Mouse (Mus musculus): ENCODE measurements around the gene Tmem156. TPM values are rescaled to one million over a fixed set of nuclear protein-coding genes. Genes with fewer than 3 reads are reported as not detected.
A peak's percentile ranks its signal among the peaks of the same experiment; 100 is the strongest.
"Not testable (repeated sequence)": the region's sequence is repeated elsewhere in the genome, so short reads cannot be mapped to it uniquely, and the experiment has no call there.

Tmem156 gene
- total and polyA plus RNA-seq, 3 experiments = 2.6 to 4.1 TPM; not detected in 1

DNA sequence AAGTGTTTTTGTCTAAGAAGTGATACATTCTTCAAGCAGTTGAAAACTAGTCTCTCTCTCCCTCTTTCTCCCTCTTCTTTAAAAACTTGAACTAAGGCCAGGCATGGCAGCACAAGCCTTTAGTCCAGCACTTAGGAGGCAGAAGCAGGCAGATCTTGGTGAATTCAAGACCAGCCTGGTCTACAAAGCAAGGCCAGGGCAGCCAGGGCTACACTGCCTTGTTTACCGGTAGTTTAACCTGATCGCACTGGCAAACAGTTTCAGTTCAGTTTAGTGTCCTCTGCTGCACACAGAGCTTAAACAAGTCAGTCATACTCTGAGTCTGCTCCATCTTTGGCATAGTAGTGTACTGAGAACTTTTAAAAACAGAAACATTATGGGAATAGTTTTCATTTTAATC is 24.9 kb upstream of the Tmem156 start:
- Histone ChIP-seq H3K4me1 (ENCODE audit: control insufficient read depth in 1 of 2, insufficient read depth in 2 of 2, low read length in 2 of 2) (peaks cover 6 to 12% of the 10 kb centered on the region in 2 experiments), H3K4me3 (ENCODE audit: control insufficient read depth in 1 of 2, insufficient read depth in 1 of 2, low read depth in 2 of 2, low read length in 2 of 2) (no peak overlapping the region), H3K9me3 (replicated peaks; ENCODE audit: insufficient read depth, low read length) (no peaks in the 10 kb centered on the region), H3K79me2 (ENCODE audit: control insufficient read depth, insufficient read depth, low read length, poor library complexity) (no peaks in the 10 kb centered on the region), H3K27me3 (ENCODE audit: control insufficient read depth in 1 of 2, insufficient read depth in 2 of 2, low read length in 2 of 2) (no peaks in the 10 kb centered on the region), H3K27ac (ENCODE audit: control insufficient read depth, low read depth, low read length) (no peak overlapping the region), H3K9ac (ENCODE audit: control insufficient read depth, low read depth, low read length, poor library complexity, severe bottlenecking) (no peak overlapping the region), H3K36me3 (ENCODE audit: control insufficient read depth in 1 of 2, insufficient read depth in 2 of 2, low read length in 2 of 2) (peaks cover 0 to 8% of the 10 kb centered on the region in 2 experiments; a peak in 3 of 4 replicates)
- TF ChIP-seq MXI1 (IDR thresholded peaks at IDR 0.05; ENCODE audit: low read depth, low read length) = no peak
- no peak for TF ChIP-seq MEF2A (IDR thresholded peaks at IDR 0.05; ENCODE audit: extremely low read depth, insufficient replicate concordance, low read depth, low read length, poor library complexity, severe bottlenecking)
- no peak for TF ChIP-seq TCF12 (IDR thresholded peaks at IDR 0.05; ENCODE audit: low read depth, low read length)
- no peak for TF ChIP-seq EP300 (IDR thresholded peaks at IDR 0.05; ENCODE audit: low read depth in 1 of 2, low read length in 2 of 2)
- TF ChIP-seq POLR2AphosphoS2 (IDR thresholded peaks at IDR 0.05; ENCODE audit: low read length) = no peak
- DNase-seq (ENCODE audit: low read depth, low spot score) = no peak

DNA sequence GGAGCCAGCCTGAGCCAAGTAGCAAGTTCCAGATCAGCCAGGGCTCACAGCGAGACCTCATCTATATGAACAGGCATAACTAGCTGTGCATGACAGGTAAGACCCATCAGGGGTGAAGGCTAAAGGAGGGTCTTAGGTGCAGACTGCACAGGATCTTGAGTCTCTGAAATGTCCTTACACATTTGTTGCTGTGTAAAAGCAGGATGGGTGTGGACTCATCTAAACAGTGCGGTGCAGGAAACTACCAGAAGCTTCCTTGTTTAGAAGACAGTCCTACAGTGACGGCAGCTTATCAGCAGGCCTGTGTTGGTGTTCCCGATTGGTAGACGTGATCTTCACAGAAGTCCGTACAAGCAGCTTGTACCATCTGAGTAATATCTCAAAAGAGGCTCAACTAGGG is 21.4 kb upstream of the Tmem156 start:
- Histone ChIP-seq H3K79me2 (ENCODE audit: control insufficient read depth, insufficient read depth, low read length, poor library complexity) (peaks cover 2% of the 10 kb centered on the region), H3K4me3 (ENCODE audit: control insufficient read depth in 1 of 2, insufficient read depth in 1 of 2, low read depth in 2 of 2, low read length in 2 of 2) (no peak overlapping the region), H3K36me3 (ENCODE audit: control insufficient read depth in 1 of 2, insufficient read depth in 2 of 2, low read length in 2 of 2) (peaks cover 0 to 15% of the 10 kb centered on the region in 2 experiments; a peak in 3 of 4 replicates), H3K4me1 (ENCODE audit: control insufficient read depth in 1 of 2, insufficient read depth in 2 of 2, low read length in 2 of 2) (peaks cover 6 to 18% of the 10 kb centered on the region in 2 experiments), H3K9me3 (replicated peaks; ENCODE audit: insufficient read depth, low read length) (no peaks in the 10 kb centered on the region), H3K27ac (ENCODE audit: control insufficient read depth, low read depth, low read length) (no peak overlapping the region), H3K27me3 (ENCODE audit: control insufficient read depth in 1 of 2, insufficient read depth in 2 of 2, low read length in 2 of 2) (no peaks in the 10 kb centered on the region), H3K9ac (ENCODE audit: control insufficient read depth, low read depth, low read length, poor library complexity, severe bottlenecking) (no peak overlapping the region)
- peak; percentile 65 for DNase-seq (ENCODE audit: low read depth, low spot score)
- no peak for TF ChIP-seq CTCF (IDR thresholded peaks at IDR 0.05 in 2 of 3, conservative IDR thresholded peaks at IDR 0.05 in 1 of 3; ENCODE audit: control insufficient read depth in 1 of 3, insufficient read depth in 1 of 3, low read depth in 2 of 3, low read length in 3 of 3, poor library complexity in 1 of 3, severe bottlenecking in 1 of 3)
- TF ChIP-seq SIN3A (IDR thresholded peaks at IDR 0.05; ENCODE audit: low read length) = peak; percentile 29; the same call in 1 of the 2 replicates
- no peak for TF ChIP-seq ZC3H11A (IDR thresholded peaks at IDR 0.05; ENCODE audit: low read depth, low read length)
- TF ChIP-seq ETS1 (IDR thresholded peaks at IDR 0.05; ENCODE audit: low read depth, low read length) = peak; percentile 14; the same call in 1 of the 2 replicates
- TF ChIP-seq MAZ (IDR thresholded peaks at IDR 0.05; ENCODE audit: low read depth, low read length) = no peak
- TF ChIP-seq ELF1 (IDR thresholded peaks at IDR 0.05; ENCODE audit: low read depth, low read length) = no peak
- TF ChIP-seq GATA1 (IDR thresholded peaks at IDR 0.05; ENCODE audit: low read depth, low read length) = peak; percentile 47

DNA sequence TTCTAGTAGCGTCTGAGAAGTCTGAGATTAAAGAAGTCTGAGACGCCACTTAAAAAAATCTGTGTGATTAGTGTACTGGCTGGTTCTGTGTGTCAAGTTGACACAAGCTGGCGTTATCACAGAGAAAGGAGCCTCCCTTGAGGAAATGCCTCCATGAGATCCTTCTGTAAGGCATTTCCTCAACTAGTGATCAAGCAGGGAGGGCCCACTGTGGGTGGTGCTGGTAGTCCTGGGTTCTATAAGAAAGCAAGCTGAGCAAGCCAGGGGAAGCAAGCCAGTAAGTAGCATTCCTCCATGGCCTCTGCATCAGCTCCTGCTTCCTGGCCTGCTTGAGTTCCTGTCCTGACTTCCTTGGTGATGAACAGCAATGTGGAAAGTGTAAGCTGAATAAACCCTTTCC is 20.3 kb upstream of the Tmem156 start:
- peak; percentile 22 for DNase-seq (ENCODE audit: low read depth, low spot score)
- peaks cover 0 to 15% of the 10 kb centered on the region in 2 experiments; a peak in 3 of 4 replicates for H3K36me3 ChIP-seq (ENCODE audit: control insufficient read depth in 1 of 2, insufficient read depth in 2 of 2, low read length in 2 of 2)
- not testable (repeated sequence) for H3K9ac ChIP-seq (ENCODE audit: control insufficient read depth, low read depth, low read length, poor library complexity, severe bottlenecking)

More for the DNA sequence above, 20.3 kb upstream of the Tmem156 start:
- H3K27ac ChIP-seq (ENCODE audit: control insufficient read depth, low read depth, low read length); H3K27me3 ChIP-seq (ENCODE audit: control insufficient read depth in 1 of 2, insufficient read depth in 2 of 2, low read length in 2 of 2); H3K79me2 ChIP-seq (ENCODE audit: control insufficient read depth, insufficient read depth, low read length, poor library complexity); H3K9me3 ChIP-seq (replicated peaks; ENCODE audit: insufficient read depth, low read length); H3K4me3 ChIP-seq (ENCODE audit: control insufficient read depth in 1 of 2, insufficient read depth in 1 of 2, low read depth in 2 of 2, low read length in 2 of 2): not testable (repeated sequence)
- 0 out of 2 replicates have a peak, but pooled peaks have one; percentile 13 for TF ChIP-seq TCF12 (IDR thresholded peaks at IDR 0.05; ENCODE audit: low read depth, low read length)
- TF ChIP-seq RCOR1 (IDR thresholded peaks at IDR 0.05; ENCODE audit: low read depth, low read length) = peak; percentile 70
- peaks cover 6 to 20% of the 10 kb centered on the region in 2 experiments for H3K4me1 ChIP-seq (ENCODE audit: control insufficient read depth in 1 of 2, insufficient read depth in 2 of 2, low read length in 2 of 2)

Data from MEL (cell line).